Mouse (Mus musculus) neural tube, embryonic 11.5 days (tissue): ENCODE results near the gene Zfp963. TPM values are rescaled to one million over a fixed set of nuclear protein-coding genes. Genes with fewer than 3 reads are reported as not detected.

Experiments
- ATAC-seq: fragments of 200-750 bp; cut with Nextera tagmentation; 2 replicates; pipeline ENCODE4 v1.8.0; 2017; ENCODE audit warnings: moderate number of reproducible peaks, mild to moderate bottlenecking, moderate TSS enrichment, moderate library complexity; ENCODE audit not compliant: insufficient read depth, low FRiP score, low TSS enrichment
- DNase-seq: peaks from one replicate; pipeline ENCODE4 v3.0.0-alpha.2; 2015; ENCODE audit warnings: low spot score
- H3K27ac ChIP-seq: fragments of 300-500 bp; sonication (generic); 2 replicates; pipeline ENCODE4 v1.5.1; 2014; ENCODE audit warnings: low read depth, mild to moderate bottlenecking, low read length
- H3K27me3 ChIP-seq: fragments of 300-500 bp; sonication (generic); 2 replicates; pipeline ENCODE4 v1.6.1; 2014; ENCODE audit warnings: mild to moderate bottlenecking, low read length, mixed read lengths; ENCODE audit not compliant: control insufficient read depth, insufficient read depth
- H3K36me3 ChIP-seq: fragments of 300-500 bp; sonication (generic); 2 replicates; pipeline ENCODE4 v1.6.1; 2014; ENCODE audit warnings: mild to moderate bottlenecking, low read length, moderate library complexity, mixed read lengths; ENCODE audit not compliant: control insufficient read depth, insufficient read depth
- H3K4me1 ChIP-seq: fragments of 300-500 bp; sonication (generic); 2 replicates; pipeline ENCODE4 v1.6.1; 2014; ENCODE audit warnings: low read length, mixed read lengths; ENCODE audit not compliant: control insufficient read depth, insufficient read depth
- H3K4me2 ChIP-seq: fragments of 300-500 bp; sonication (generic); 2 replicates; pipeline ENCODE4 v1.6.1; 2014; ENCODE audit warnings: low read depth, mild to moderate bottlenecking, moderate library complexity
- H3K4me3 ChIP-seq: fragments of 300-500 bp; sonication (generic); 2 replicates; pipeline ENCODE4 v1.5.1; 2014; ENCODE audit warnings: low read depth, low read length
- H3K9ac ChIP-seq: fragments of 300-500 bp; sonication (generic); 2 replicates; pipeline ENCODE4 v1.6.1; 2014; ENCODE audit warnings: mild to moderate bottlenecking, low read length
- H3K9me3 ChIP-seq: fragments of 300-500 bp; sonication (generic); 2 replicates; pipeline ENCODE4 v1.6.1; 2016; ENCODE audit warnings: low read length; ENCODE audit not compliant: control insufficient read depth
- whole genome bisulfite sequencing: fragments of 180-500 bp; shearing (Covaris S2); extraction: QIAGEN DNeasy Blood & Tissue Kit; methylation state at CpG from one replicate; pipeline ENCODE4 v1.1.7; 2014; 5-methylcytosine and 5-hydroxymethylcytosine counted together
- polyA plus RNA-seq: library from polyadenylated mRNA; unstranded; fragments of >200 nt; fragmentation: Nextera tagmentation; extraction: Ambion mirVana; gene quantifications from 2 replicates; pipeline ENCODE4 v1.2.1, GENCODE M21; 2014

Zfp963 gene
- polyA plus RNA-seq, 1 experiment from 2014 or later = 8.8 TPM

GRCm38 (mm10) chr8:69790773-69791367 lies 41.1 kb upstream of the Zfp963 start, which contains the start of the genes Atp13a1 and Zfp866:
TSS of gene Atp13a1 (plus strand) at chr8:69791163.
TSS of gene Zfp866 (minus strand) at chr8:69791178.
- Histone ChIP-seq H3K9me3 (no peaks in the 10 kb centered on the region), H3K4me1 (peaks cover 13% of the 10 kb centered on the region; the same call in 1 of the 2 replicates), H3K4me3 (peak within 1 kb of the TSS; percentile 82), H3K27ac (no peak within 1 kb of the TSS; the same call in 1 of the 2 replicates), H3K4me2 (peak within 1 kb of the TSS; percentile 74), H3K36me3 (peaks cover 7% of the 10 kb centered on the region; the same call in 1 of the 2 replicates), H3K9ac (peak within 1 kb of the TSS; percentile 95), H3K27me3 (no peaks in the 10 kb centered on the region)
- under 1% methylated on average over 38 of the region's 38 CpGs for WGBS
- peak; percentile 89 for DNase-seq
- ATAC-seq = peak; percentile 93

GRCm38 (mm10) chr8:69790364-69790763 lies 40.6 kb upstream of the Zfp963 start:
- Histone ChIP-seq H3K4me1 (peaks cover 13% of the 10 kb centered on the region; the same call in 1 of the 2 replicates), H3K9me3 (no peaks in the 10 kb centered on the region), H3K27me3 (no peaks in the 10 kb centered on the region), H3K4me3 (peak overlapping the region; percentile 82), H3K36me3 (peaks cover 7% of the 10 kb centered on the region; the same call in 1 of the 2 replicates), H3K27ac (no peak overlapping the region), H3K9ac (peak overlapping the region; percentile 95), H3K4me2 (peak overlapping the region; percentile 74)
- 47% methylated on average over 11 of the region's 11 CpGs for WGBS
- DNase-seq (no peak), ATAC-seq (no peak; the same call in 1 of the 2 replicates)

- Histone ChIP-seq H3K27ac (no peak overlapping the region), H3K4me3 (no peak overlapping the region), H3K4me2 (no peak overlapping the region), H3K27me3 (no peaks in the 10 kb centered on the region), H3K36me3 (peaks cover 6% of the 10 kb centered on the region; the same call in 1 of the 2 replicates), H3K9ac (no peak overlapping the region), H3K9me3 (no peaks in the 10 kb centered on the region), H3K4me1 (peaks cover 13% of the 10 kb centered on the region; the same call in 1 of the 2 replicates)
- DNase-seq = no peak
- WGBS = 81% methylated on average over 5 of the region's 5 CpGs
- ATAC-seq = no peak
These were observed 40.0 kb upstream of the Zfp963 start for GRCm38 (mm10) chr8:69789731-69790130.

GRCm38 (mm10) chr8:69789105-69789504 lies 39.3 kb upstream of the Zfp963 start:
- ATAC-seq (no peak), DNase-seq (no peak)
- H3K4me2 ChIP-seq = no peak overlapping the region
- no peak overlapping the region for H3K9ac ChIP-seq
- H3K4me3 ChIP-seq = no peak overlapping the region
- peaks cover 3% of the 10 kb centered on the region; the same call in 1 of the 2 replicates for H3K36me3 ChIP-seq
- H3K27me3 ChIP-seq = no peaks in the 10 kb centered on the region
- H3K4me1 ChIP-seq = peaks cover 13% of the 10 kb centered on the region; the same call in 1 of the 2 replicates
- no peak overlapping the region for H3K27ac ChIP-seq
- no peaks in the 10 kb centered on the region for H3K9me3 ChIP-seq
- WGBS = 82% methylated on average over 5 of the region's 5 CpGs

- no peak overlapping the region for H3K4me3 ChIP-seq
- no peaks in the 10 kb centered on the region for H3K27me3 ChIP-seq
- H3K4me1 ChIP-seq = peaks cover 10% of the 10 kb centered on the region; the same call in 1 of the 2 replicates
- DNase-seq (no peak), ATAC-seq (no peak)
- no peak overlapping the region for H3K9ac ChIP-seq
- H3K4me2 ChIP-seq = no peak overlapping the region
- no peaks in the 10 kb centered on the region for H3K9me3 ChIP-seq
- no peaks in the 10 kb centered on the region for H3K36me3 ChIP-seq
- H3K27ac ChIP-seq = no peak overlapping the region
- 68% methylated on average over 9 of the region's 12 CpGs for WGBS
These were observed 27.3 kb upstream of the Zfp963 start for GRCm38 (mm10) chr8:69777111-69777510.

- H3K4me3 ChIP-seq = peak overlapping the region; percentile 84; the same call in 1 of the 2 replicates
- H3K27me3 ChIP-seq = no peaks in the 10 kb centered on the region
- ATAC-seq = no peak
- H3K4me1 ChIP-seq = peaks cover 10% of the 10 kb centered on the region; the same call in 1 of the 2 replicates
- no peak for DNase-seq
- H3K4me2 ChIP-seq = 0 out of 2 replicates have a peak overlapping the region, but pooled peaks have one; percentile 4
- H3K9ac ChIP-seq = no peak overlapping the region; the same call in 1 of the 2 replicates
- no peaks in the 10 kb centered on the region for H3K9me3 ChIP-seq
- H3K27ac ChIP-seq = no peak overlapping the region
- no peaks in the 10 kb centered on the region for H3K36me3 ChIP-seq
- WGBS = 58% methylated on average over 2 of the region's 2 CpGs
These were observed 25.4 kb upstream of the Zfp963 start for GRCm38 (mm10) chr8:69775149-69775534.

- no peaks in the 10 kb centered on the region for H3K27me3 ChIP-seq
- peak within 1 kb of the TSS; percentile 67 for H3K4me2 ChIP-seq
These were observed 24.9 kb upstream of the Zfp963 start, which contains the start of gene Gm20422 for GRCm38 (mm10) chr8:69774503-69775148. TSS of gene Gm20422 (minus strand) at chr8:69774886.

GRCm38 (mm10) chr8:69772106-69772505 lies 22.3 kb upstream of the Zfp963 start:
- Histone ChIP-seq H3K9me3 (no peaks in the 10 kb centered on the region), H3K4me3 (no peak overlapping the region), H3K4me1 (peaks cover 10% of the 10 kb centered on the region; the same call in 1 of the 2 replicates), H3K9ac (no peak overlapping the region), H3K4me2 (no peak overlapping the region), H3K27me3 (no peaks in the 10 kb centered on the region), H3K27ac (no peak overlapping the region), H3K36me3 (peaks cover 11% of the 10 kb centered on the region; the same call in 1 of the 2 replicates)
- ATAC-seq (no peak), DNase-seq (no peak)
- WGBS = 93% methylated on average over 2 of the region's 2 CpGs

More at GRCm38 (mm10) chr8:69774503-69775148, 24.9 kb upstream of the Zfp963 start, which contains the start of gene Gm20422:
- peak; percentile 93 for DNase-seq
- H3K36me3 ChIP-seq = no peaks in the 10 kb centered on the region
- H3K4me1 ChIP-seq = peaks cover 10% of the 10 kb centered on the region; the same call in 1 of the 2 replicates
- ATAC-seq = peak; percentile 99
- peak within 1 kb of the TSS; percentile 99 for H3K27ac ChIP-seq
- peak within 1 kb of the TSS; percentile 84 for H3K4me3 ChIP-seq
- H3K9me3 ChIP-seq = no peaks in the 10 kb centered on the region
- peak within 1 kb of the TSS; percentile 97 for H3K9ac ChIP-seq
- under 1% methylated on average over 40 of the region's 41 CpGs for WGBS
